Mouse (Mus musculus): ENCODE measurements around the gene Dlx6. TPM values are rescaled to one million over a fixed set of nuclear protein-coding genes. Genes with fewer than 3 reads are reported as not detected.

The Dlx6 gene
- total RNA-seq, 2 experiments from 2014 or later = not detected

DNA sequence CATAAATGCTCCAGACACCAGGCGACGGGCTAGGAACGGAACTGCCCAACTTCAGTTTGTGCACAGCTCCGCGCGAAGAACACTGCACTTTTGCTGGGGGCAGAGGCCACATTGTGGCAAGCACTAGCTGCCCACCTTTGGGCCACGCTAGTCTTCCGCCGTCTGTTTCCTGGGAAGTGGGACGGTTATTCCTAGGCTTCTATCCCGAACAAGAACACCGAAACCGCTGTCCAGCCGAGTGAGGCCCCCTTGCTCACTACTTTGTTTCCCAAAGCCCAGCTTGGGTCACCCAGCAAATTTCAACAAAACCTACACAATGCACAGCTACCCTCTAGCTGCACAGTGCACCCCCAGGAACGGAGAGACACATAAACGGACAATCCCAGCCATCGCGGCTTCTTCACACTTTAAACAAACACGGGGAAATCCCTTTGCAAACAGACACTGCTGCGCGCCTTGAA, 3.2 kb upstream of the Dlx6 start:
- no peak for DNase-seq

DNA sequence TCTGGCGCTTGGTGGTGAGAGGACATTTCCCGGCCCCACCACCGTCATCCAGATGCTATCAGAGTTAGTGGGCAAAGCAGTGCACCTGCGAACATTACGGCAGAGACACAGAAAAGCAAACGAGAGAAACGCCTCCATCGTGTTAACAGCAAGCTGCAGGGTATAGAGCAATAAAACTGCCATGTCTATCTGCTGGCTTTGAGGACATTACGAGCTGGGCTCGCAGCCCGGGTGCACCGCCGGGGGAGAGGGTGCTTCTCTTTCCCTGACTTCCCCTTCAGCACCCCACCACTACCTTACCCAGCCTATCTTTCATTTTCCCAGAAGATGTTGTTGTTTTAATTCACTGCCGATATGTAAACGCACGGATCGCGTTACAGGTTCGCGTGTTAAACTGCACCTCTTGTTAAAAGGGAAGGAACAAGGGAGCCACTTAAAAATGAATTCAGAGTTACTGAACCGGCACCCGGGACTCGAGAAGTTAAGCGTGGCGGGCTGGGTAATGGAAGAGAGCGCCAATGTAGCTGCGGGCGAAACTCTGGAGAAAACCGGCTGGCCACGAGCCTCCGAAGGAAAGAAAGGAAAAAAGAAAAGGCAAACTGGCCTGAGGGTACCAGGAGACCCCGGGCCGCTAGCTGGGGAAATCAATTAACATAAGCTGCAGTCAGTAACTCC, 2.6 kb upstream of the Dlx6 start:
- no peak for DNase-seq

DNA sequence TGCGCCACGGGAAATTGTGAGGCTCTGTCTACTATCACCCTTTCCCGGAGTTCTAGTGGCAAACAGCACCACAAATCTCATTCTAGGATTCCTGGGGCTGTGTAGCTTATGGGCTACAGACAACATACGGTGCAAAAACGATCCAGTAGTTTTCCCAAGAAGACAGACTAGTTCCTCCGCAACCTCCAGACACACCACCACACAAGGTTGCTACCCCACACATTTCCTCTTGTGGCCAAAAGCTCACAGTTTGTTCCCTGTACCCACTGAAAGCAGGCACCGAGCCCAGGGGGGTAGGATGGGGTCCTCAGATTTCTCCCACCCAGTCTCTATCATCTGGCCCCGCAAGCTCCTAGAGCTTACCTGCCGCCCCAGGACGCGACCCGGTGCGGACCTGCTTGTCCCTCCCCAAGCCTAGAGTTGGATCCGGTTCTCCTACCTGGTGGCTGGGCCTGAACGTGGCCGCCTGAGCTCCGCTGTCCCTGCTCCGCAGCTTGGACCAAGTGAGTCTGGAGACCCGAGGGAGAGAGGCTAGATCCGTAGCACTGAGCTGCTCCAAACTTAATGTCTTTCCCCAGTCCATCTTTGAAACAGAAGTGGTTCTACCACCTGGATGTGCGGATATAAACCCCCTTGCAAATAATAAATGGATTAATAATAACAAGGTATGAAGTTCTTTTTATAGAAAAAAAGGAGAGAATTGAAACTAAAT, 1.9 kb upstream of the Dlx6 start:
- no peak for DNase-seq

DNA sequence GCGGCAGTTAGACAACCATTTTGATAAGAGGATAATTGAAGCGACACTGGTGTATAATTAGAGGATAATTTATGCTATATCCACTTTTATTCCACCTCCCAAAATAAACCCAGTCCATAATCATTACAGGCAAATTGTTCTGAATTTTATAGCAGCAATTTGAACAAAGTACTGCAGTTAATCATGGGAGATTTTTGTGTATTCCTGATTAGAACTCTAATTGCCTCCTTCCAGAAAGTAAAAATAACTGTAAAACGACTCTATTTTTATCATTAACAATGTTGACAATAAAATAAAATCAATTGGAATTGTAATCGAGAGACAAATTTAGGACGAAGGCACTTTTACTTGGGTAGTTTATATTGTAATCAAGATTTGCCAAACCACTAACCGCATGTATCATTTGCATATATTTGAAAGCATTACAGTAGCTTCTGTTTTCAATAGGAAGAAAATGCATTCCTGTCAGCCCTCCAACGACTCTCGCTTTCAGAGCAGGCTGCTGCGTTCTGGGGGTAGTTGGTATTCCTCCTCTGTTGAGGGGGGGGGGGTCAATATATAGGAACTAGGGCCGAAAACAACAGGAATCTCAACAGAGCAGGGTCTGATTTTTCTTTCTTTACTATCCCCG, 1.2 kb upstream of the Dlx6 start:
- no peak for DNase-seq

DNA sequence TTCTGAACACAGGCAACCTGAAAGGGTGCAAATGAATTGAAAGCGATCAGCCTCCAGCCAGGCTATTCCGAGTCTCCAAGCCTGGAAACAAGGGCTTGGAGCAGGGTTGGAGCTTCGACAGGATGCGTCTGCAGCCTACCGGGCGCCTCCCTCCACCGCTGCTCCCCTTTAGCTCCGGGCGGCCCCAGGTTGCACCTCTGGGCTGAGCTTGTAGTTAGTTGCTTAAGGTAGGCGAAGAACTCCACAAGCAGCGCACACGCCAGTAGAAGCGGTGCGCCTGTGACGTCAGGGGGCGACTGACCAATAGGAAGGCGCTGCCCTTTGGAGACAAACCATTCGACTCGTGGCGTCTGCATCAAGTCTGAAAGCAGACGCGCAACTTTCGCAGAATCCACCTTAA, 523 bp upstream of the Dlx6 start:
- peak; percentile 50 for DNase-seq

DNA sequence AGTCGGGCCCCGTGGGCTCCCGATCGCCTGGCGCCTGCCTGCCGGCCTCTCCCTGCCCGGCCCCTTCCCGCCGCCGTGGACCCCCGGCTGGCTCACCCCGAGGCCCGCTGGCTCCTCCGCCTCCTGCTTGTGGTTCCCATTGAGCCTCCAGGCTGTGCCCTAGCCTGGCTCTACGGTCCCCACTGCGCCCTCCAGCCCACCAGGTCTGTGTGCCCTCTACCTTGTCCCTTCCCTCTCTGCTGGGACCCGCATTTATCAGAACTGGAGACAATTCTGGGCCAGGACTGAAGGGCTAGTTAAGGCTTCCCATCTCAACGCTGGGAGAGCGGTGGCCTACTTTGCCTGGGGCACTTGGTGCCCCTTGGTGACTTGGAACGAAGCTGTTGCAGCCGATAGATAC, 821 bp downstream of the Dlx6 start:
- DNase-seq = no peak

DNA sequence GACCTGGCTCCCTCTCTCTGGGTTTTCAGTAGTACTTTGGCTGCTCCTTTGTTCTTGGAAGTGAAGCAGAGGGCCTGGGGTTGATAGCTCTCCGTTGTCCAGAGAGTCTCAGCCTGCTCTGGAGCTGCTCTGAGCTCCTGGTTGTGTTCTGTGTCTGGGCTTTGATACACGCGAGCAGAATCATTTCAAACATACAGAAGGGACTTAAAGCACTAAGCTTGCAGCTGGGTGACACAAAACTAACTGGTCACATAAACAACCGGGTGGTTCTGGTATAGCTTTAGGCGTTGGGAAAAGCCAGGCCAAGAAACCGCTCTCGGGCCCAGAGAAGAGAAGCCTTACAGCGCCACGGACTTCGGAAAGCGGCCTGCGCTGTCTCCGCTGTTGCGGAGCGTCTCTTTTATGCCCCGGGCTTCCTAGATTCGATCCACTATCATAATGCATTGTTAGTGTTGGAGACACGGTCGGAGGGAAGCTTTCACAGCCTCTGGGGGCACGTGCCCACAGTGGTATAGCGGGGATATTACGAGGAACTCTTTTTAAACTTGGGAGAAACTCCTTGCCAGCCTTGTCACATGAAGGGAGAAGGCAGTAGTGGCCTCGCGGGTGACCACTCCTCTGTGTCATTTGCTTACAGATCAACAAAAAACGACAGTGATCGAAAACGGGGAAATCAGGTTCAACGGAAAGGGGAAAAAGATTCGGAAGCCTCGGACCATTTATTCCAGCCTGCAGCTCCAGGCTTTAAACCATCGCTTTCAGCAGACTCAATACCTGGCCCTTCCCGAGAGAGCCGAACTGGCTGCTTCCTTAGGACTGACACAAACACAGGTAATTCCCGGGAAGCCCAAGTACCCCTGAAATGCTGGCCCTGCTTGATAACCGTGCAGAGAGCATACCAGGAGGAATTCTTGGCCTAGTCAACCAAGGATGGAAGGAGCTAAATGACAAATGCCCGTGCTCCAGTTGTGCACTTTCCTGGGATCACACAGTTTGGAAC, 1.6 kb downstream of the Dlx6 start:
- DNase-seq = no peak

DNA sequence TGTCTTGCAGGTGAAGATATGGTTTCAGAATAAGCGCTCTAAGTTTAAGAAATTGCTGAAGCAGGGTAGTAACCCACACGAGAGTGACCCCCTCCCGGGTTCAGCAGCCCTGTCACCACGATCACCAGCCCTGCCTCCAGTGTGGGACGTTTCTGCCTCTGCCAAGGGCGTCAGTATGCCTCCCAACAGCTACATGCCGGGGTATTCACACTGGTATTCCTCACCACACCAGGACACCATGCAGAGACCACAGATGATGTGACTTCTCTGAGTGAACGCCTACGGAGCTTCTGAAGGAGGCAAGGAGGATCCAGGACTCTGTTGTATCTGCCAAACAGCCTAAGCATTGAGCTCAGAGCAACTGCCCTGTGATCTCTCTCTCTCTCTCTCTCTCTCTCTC, 3.9 kb downstream of the Dlx6 start:
- DNase-seq = no peak

DNA sequence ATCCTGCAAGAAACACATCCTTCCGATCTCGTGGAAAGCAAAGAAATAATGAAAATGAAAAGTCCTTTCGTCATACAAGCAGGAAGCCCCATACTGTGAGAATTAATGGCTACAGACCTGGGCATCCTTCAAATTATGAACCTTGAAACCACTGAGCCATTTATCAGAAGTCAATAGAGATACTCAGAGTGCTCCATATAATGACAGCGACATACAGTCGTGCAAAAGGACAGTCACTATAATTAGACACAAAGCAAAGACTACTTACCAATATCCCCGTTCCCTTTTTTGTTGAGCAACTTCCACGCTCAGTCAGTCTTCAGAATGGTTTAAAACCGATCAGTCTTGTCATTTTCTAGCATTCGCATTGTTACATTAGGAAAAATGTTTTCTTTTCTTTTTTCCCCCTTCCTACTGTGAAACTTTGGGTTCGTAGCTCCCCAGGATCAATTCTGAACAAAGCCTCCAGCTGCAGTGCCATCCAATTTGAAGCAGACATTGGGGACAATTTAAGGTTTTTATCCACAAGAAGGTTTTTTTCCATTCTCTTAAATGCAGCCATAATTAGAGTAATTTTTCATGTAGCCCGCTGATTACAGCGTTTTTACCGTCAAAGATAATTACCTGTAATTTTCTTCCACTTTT, 6.0 kb downstream of the Dlx6 start:
- DNase-seq = no peak

DNA sequence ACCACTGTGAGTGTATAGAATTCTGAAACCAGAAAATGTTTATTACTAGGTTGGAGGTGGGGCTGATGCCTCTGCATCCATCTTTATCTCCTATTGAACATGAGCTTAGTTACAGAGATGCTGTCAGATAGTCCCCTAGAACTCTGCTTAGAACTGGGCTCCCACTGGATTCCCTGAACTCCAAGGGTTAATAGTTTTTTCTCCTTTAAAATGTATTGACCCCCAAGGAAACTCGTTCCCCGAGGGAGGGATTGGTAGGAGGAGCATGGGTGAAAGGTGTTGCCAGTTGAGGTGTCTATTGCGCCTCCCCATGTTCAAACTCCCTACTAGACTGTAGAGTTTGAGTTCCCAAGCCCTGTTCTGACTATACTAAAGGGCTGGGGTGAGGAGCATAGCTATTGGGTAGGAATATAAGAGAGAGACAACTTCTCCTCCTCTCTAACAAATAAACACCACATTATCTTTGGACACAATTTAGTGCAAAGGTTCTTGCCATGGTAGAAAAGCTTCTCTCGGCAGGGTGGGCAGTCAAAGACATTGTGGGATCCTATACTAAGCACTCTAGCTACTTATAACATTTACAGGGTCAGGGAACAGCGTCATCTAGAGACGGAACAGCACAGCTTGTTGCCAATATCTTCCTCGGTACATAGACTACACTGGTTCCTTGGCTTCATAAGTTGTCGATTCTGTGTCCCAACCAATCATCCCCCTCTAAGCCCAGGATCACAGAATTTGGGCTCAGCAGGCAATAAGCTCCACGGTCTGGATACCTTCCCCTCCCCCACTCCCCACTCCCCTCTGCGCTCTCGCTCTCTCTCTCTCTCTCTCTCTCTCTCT, 7.0 kb downstream of the Dlx6 start:
- no peak for DNase-seq

DNA sequence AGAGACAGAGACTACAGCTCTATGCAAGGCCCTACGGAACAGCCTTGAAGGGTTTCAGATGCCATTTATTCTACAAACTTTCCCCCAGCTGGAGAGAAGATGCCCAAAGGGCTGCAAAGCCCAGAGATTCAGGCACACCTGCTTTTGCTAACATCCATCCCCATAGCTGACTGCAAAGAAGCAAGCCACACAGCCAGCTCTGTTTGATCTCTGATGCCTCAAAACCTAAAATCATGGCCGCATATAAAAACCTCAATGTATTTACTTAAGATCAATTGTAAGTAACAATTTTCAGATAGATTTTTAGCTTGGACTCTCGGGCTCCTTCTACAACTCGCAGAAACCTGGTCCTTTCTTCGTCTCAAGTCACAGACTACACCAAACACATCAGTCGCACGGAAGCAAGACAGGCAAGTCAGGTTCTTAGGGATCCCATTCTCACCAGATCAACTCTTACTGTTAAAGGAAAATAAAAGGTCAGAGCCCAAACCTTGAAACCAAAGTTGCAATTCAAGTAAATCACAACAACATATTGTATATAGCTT, 7.8 kb downstream of the Dlx6 start:
- DNase-seq = no peak

DNA sequence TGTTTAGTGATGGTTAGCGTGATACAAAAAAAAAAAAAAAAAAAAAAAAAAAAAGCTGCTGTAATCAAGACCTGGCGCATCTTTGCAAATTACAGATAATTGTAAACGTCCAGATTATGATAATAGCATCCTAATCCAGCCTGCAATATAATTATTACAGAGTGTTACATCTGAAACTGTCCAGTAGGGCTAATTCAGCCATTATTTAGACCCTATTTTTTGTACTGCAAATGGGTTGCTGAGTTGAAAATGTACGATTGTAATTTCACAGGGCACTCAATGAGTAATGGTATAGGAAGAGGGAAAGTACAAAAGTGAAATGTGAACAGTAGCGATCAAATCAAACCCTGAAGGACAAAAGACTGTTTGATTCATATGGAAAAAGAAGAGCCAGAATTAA, 8.6 kb downstream of the Dlx6 start:
- no peak for DNase-seq

DNA sequence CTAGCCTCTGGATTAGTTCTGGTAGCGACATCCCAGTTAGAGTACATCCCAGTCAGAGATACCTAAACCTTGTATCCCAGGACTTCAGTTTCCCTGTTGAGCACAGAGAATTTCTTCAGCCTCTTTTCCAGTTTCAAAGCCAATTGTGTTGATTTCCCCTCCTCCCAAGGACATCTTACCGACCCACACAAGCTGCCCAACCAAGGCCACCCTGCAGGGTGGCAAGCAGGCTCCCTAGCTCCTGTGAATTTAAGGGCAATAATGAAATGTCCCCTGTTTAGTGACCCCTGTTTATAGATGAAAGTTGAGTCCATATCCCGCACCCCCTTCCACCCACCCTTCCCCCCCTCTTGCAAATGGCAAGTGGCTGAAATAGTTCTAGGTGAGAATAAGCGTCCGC, 9.7 kb downstream of the Dlx6 start:
- no peak for DNase-seq

DNA sequence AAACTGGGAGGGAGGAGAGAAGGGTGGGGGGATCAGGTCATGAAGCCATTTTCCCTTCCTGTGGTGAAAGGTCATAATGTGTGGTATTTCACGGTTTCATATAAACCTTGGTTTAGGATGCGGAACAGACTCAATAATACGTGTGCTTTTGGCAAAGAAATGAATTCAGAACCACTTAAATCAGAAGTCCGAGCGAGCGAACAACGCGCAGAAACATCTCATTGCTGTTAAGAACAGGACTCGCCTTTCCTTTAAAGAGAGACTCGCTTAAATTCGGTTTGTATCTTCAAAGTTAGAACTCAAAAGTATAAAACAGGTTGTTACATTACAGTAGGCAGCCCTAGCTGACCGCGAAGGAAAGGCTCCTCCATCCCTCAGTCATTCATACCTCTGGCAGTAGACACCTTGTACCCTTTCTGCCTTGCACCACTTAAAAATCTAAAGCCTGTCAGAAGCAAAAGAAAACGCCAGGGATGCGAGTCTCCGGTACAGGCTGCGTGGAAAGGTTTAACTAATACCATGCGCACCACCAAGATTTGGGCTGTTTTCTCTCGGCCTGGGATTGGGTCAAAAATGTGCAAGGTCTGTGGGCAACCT, 10.4 kb downstream of the Dlx6 start:
- no peak for DNase-seq

DNA sequence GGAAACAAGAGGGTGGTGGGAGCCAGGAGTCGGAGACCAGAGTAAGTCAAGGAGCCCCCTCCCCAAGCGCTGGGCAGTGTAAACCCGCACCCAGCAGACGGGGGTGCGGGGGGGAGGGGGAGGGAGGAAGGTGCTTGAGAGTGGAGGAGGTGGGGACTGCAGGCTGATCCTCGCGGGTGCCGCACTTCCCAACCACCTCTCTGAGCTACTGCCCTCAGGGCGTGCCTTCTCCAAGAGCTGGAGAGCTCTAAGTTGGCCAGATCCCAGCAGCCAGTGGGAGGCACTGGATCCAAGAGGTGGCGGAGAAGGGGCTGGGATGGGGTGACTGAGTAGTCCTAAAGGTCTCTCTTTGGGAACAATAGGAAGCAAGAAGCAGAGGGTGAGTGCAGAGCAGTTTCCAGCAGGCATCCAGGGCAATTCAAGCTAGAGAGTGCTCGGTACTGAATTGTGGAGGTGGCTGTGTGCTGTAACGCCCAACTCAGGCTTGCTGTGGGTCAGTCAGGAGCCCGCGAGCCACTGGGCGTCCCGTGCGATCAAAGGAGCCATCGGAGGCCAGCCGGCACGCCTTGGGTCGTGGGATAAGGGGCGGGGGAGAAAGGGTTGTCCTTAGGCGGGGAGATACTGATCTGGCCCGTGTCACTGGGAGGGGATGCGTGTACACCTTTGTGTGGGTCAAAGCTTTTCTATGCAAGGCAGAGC, 11.1 kb downstream of the Dlx6 start:
- DNase-seq = no peak

DNA sequence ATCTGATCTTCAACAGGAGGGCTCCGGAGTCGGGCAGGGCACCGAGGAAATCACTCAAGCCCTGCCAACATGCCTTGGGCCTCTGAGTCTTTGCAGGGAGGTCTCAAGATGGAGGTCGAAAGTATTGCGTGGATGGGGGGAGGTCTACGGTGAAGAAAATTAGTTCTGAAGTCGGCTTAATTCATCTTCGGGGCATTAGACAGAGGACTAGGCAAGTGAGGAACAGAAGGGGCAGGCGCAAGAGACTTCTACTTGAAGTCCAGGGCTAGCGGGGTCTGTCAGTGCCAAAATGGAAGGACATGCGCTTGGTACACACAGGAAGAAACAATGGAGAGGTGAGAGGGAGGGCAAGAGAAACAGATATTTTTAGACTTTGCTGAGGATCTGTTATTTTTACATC, 12.0 kb downstream of the Dlx6 start:
- DNase-seq = no peak

DNA sequence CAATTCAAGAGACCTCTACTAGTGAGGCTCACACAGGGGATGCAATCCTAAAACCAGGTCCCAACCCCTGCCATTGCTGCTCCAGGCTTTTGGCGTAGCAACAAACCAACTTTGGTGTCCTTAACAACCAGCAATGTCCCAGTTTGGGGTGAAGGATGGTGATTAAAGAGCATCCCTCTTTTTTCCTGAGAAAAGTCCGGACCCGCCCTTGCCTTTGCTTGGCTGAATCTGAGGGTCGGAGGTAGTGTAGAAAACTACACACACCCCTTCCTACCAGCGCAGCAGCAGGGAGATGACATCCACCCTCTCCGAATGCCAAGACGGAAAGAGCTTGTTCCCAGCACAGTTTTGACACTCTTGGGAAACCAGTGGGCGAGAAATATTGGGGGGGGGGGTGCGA, 12.5 kb downstream of the Dlx6 start:
- no peak for DNase-seq

DNA sequence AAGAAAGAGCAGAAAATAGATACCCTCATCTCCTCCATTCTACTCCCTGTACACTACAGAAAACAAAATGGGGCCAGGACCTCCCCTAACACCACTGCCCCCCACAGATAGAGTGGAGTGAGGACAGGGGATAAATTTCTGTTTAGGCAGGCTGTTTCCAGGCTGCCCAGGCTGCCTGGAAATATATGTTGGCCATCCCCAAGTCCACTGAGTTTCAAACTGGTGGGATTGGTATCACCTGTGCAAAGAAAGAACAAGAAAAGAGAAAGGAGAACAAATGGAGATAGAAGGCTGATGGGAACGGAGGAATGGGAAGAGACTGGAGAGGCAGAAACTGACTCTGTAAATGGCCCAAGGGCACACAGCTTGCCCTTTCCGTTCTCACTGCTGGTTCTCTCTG, 13.1 kb downstream of the Dlx6 start:
- DNase-seq = no peak

DNA sequence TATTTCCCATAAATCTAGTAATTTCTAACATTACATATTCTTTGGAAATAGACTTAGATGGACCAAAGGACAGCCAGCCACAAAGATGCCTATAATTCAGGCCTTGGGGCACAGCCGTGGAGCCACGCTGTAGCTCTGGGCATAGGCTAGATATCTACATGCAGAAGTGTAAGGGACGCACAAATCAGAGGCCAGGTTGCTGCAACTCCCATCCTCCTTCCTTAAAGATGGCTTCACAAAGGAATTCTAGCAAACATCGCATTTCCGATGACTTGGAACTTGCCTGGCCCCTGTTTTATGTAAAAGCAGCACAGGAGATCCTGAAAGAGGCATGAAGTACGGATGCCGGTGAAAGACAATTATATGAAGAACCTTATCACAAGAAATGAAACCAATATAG, 13.6 kb downstream of the Dlx6 start:
- DNase-seq = no peak

All from heart, postnatal 4 days (tissue).